Mouse (Mus musculus) frontal cortex, postnatal 36 days (tissue): ENCODE measurements around the gene St3gal5.

Experiments
- DNase-seq, 2 experiments: peaks; one replicate each; pipeline ENCODE4 v3.0.0; 2022; ENCODE audit warnings: low spot score in 2 of 2

Gene St3gal5

DNA sequence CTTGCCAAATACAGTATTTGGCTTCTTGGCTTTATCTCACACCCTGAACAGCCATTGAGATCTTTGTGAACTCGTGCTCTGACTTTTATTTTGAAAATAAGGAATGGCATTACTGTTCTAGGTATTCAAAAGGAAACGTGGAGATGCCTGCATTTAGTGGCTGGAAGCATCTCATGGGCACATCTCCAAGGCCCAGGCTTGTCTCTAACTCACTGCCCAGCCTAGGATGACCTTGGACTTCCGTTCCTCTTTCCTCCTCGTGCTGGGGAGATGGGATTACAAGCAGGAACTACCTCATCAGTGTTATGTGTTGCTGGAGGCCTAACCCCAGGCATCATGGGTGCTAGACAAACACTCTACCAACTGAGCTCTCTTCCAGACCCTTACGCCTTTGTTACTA lies 105.9 kb downstream of the St3gal5 start:
- no peak for DNase-seq
